Mouse (Mus musculus) cortical plate, adult 2 months (tissue): Measurements from ENCODE around the gene Hipk1.

Source experiments
- CTCF ChIP-seq: fragments of 200-500 bp; IDR thresholded peaks from 2 replicates; pipeline ENCODE4 v1.5.1; 2011; ENCODE audit warnings: mild to moderate bottlenecking, control low read depth, low read length; ENCODE audit not compliant: insufficient read depth; ENCODE audit errors: extremely low read depth
- POLR2A ChIP-seq: fragments of 200-500 bp; IDR thresholded peaks from 2 replicates; pipeline ENCODE4 v1.6.1; 2011; ENCODE audit warnings: mild to moderate bottlenecking, low read length, control low read depth; ENCODE audit not compliant: insufficient read depth; ENCODE audit errors: extremely low read depth

DNA sequence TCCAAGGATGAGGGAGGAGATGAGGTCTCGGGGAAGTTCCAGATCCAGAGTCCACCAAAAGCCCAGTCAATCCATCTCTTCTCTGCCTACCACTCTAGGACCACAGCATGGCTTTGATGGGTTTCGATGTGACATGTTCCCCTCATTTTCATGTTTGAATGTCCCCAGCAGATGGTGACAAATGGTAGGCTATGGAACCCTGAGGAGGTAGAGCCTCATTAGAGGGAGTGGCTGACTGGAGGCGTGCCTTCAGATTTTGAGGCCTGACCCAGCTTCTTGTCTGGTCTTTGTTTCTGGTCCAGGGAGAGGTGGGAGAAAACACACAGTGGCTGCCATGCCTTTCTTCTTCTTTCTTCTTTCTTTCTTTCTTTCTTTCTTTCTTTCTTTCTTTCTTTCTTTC is 100.9 kb downstream of the Hipk1 start:
- TF ChIP-seq POLR2A (no peak), CTCF (peak; percentile 30; the same call in 1 of the 2 replicates)
